Mouse (Mus musculus): Measurements from ENCODE around the gene Msi2. TPM values are rescaled to one million over a fixed set of nuclear protein-coding genes. Genes with fewer than 3 reads are reported as not detected.

Gene Msi2
- total and polyA plus RNA-seq, 3 experiments, result 36.5 to 197 (median 144) TPM

DNA sequence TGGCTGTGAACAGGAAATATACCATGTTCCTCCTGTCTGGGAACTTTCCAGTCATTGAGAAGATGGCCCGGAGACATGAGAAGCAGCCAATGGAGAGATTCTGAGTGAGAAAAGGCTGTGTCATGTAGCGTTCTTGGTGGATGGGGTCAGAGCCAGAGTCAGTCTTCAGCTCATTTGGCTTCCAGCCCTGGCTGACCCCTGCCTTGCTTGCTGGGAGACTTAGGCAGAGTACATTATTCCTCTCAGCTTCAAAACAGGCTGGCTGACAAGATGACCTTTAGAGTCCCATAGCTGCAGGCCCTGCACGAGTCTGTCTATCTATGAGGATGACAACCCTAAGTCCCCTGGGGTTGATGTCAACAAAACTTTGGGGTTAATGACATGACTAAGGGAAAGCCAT, 348.4 kb downstream of the Msi2 start:
- ATAC-seq (ENCODE audit: extremely low read depth, insufficient number of reproducible peaks, low FRiP score, poor library complexity, severe bottlenecking), result no peak
- Histone ChIP-seq H3K4me1 (ENCODE audit: insufficient read depth, low read depth, low read length) (peaks cover 8% of the 10 kb centered on the region; the same call in 1 of the 2 replicates), H3K9me3 (replicated peaks) (no peaks in the 10 kb centered on the region), H3K36me3 (replicated peaks) (peaks cover 86% of the 10 kb centered on the region), H3K4me3 (ENCODE audit: low read depth, low read length) (no peak overlapping the region), H3K27me3 (ENCODE audit: insufficient read depth, low read length) (no peaks in the 10 kb centered on the region)
- TF ChIP-seq GATA1 (IDR thresholded peaks at IDR 0.05; ENCODE audit: borderline replicate concordance, low read length) (no peak), POLR2AphosphoS5 (IDR thresholded peaks at IDR 0.05; ENCODE audit: insufficient replicate concordance, low read depth, low read length) (no peak), GATA2 (IDR thresholded peaks at IDR 0.05; ENCODE audit: borderline replicate concordance, low read depth, low read length) (no peak), CTCF (IDR thresholded peaks at IDR 0.05; ENCODE audit: low read depth, low read length) (no peak), TAL1 (conservative IDR thresholded peaks at IDR 0.05; ENCODE audit: low read depth, low read length) (no peak)
- no peak for DNase-seq (ENCODE audit: low spot score)

DNA sequence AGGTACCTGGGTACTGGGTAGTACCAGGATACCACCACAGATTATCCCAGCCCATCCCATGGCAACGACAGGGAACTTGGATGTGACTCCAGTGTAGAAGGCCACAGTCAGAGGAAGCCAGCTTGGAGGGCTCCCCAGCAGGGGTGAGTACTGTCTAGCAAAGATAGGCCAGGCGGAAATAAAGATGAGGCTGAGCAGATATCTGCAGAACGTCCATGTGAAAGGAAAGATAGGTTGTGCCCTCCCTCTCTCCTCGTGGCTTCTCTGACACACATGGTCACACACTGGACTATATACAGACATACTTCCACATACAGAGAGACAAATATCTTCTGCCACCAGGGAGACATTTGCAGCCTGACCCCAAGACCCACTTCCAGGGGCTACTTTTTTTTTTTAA, 350.8 kb downstream of the Msi2 start:
- TF ChIP-seq GATA1 (IDR thresholded peaks at IDR 0.05; ENCODE audit: borderline replicate concordance, low read length) (no peak), CTCF (IDR thresholded peaks at IDR 0.05; ENCODE audit: low read depth, low read length) (no peak), TAL1 (conservative IDR thresholded peaks at IDR 0.05; ENCODE audit: low read depth, low read length) (no peak)
- DNase-seq (ENCODE audit: low spot score) (no peak), ATAC-seq (ENCODE audit: extremely low read depth, insufficient number of reproducible peaks, low FRiP score, poor library complexity, severe bottlenecking) (peak; percentile 66)
- Histone ChIP-seq H3K4me3 (ENCODE audit: low read depth, low read length) (no peak overlapping the region), H3K27me3 (ENCODE audit: insufficient read depth, low read length) (no peaks in the 10 kb centered on the region), H3K36me3 (replicated peaks) (peaks cover 86% of the 10 kb centered on the region), H3K4me1 (ENCODE audit: insufficient read depth, low read depth, low read length) (peaks cover 8% of the 10 kb centered on the region; the same call in 1 of the 2 replicates), H3K9me3 (replicated peaks) (no peaks in the 10 kb centered on the region)

- Histone ChIP-seq H3K36me3 (replicated peaks) (peaks cover 91% of the 10 kb centered on the region), H3K4me3 (ENCODE audit: low read depth, low read length) (no peak overlapping the region), H3K4me1 (ENCODE audit: insufficient read depth, low read depth, low read length) (peaks cover 8% of the 10 kb centered on the region; the same call in 1 of the 2 replicates), H3K9me3 (replicated peaks) (no peaks in the 10 kb centered on the region), H3K27me3 (ENCODE audit: insufficient read depth, low read length) (no peaks in the 10 kb centered on the region)
- DNase-seq (ENCODE audit: low spot score), result no peak
- TF ChIP-seq GATA1 (IDR thresholded peaks at IDR 0.05; ENCODE audit: borderline replicate concordance, low read length), result no peak
- TF ChIP-seq CTCF (IDR thresholded peaks at IDR 0.05; ENCODE audit: low read depth, low read length), result no peak
- TF ChIP-seq GATA2 (IDR thresholded peaks at IDR 0.05; ENCODE audit: borderline replicate concordance, low read depth, low read length), result no peak
- no peak for TF ChIP-seq TAL1 (conservative IDR thresholded peaks at IDR 0.05; ENCODE audit: low read depth, low read length)
- no peak for TF ChIP-seq POLR2AphosphoS5 (IDR thresholded peaks at IDR 0.05; ENCODE audit: insufficient replicate concordance, low read depth, low read length)
- ATAC-seq (ENCODE audit: extremely low read depth, insufficient number of reproducible peaks, low FRiP score, poor library complexity, severe bottlenecking), result no peak
These were observed 352.3 kb downstream of the Msi2 start for GRCm38 (mm10) chr11:88365914-88366540.

DNA sequence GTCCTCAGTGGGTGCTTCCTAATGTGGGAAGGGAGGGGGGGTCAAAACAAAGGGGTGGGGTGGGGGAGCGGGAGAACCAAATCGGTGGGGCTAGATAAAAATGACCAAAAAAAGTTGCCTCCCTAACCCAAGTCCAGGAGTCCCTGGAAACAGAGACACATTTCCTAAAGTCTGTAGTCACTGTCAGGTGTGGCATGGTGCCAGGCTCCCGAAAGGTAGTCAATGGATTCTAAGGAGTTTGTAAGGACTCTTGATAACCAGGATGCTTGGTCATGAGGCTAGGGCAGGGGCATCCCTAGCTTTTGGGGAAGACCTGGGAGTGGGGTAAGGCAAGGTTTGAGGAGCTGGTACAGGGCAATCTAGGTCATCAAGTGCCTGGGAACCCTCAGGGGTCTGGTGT, 354.1 kb downstream of the Msi2 start:
- Histone ChIP-seq H3K4me3 (ENCODE audit: low read depth, low read length) (no peak overlapping the region), H3K36me3 (replicated peaks) (peaks cover 95% of the 10 kb centered on the region), H3K4me1 (ENCODE audit: insufficient read depth, low read depth, low read length) (peaks cover 8% of the 10 kb centered on the region; the same call in 1 of the 2 replicates), H3K9me3 (replicated peaks) (no peaks in the 10 kb centered on the region), H3K27me3 (ENCODE audit: insufficient read depth, low read length) (no peaks in the 10 kb centered on the region)
- TF ChIP-seq CTCF (IDR thresholded peaks at IDR 0.05; ENCODE audit: low read depth, low read length) (no peak), POLR2AphosphoS5 (IDR thresholded peaks at IDR 0.05; ENCODE audit: insufficient replicate concordance, low read depth, low read length) (no peak), GATA2 (IDR thresholded peaks at IDR 0.05; ENCODE audit: borderline replicate concordance, low read depth, low read length) (no peak), TAL1 (conservative IDR thresholded peaks at IDR 0.05; ENCODE audit: low read depth, low read length) (no peak), GATA1 (IDR thresholded peaks at IDR 0.05; ENCODE audit: borderline replicate concordance, low read length) (no peak)
- DNase-seq (ENCODE audit: low spot score), result no peak
- ATAC-seq (ENCODE audit: extremely low read depth, insufficient number of reproducible peaks, low FRiP score, poor library complexity, severe bottlenecking), result no peak

GRCm38 (mm10) chr11:88363481-88363880, 354.8 kb downstream of the Msi2 start:
- H3K4me1 ChIP-seq (ENCODE audit: insufficient read depth, low read depth, low read length), result peaks cover 2% of the 10 kb centered on the region; the same call in 1 of the 2 replicates

DNA sequence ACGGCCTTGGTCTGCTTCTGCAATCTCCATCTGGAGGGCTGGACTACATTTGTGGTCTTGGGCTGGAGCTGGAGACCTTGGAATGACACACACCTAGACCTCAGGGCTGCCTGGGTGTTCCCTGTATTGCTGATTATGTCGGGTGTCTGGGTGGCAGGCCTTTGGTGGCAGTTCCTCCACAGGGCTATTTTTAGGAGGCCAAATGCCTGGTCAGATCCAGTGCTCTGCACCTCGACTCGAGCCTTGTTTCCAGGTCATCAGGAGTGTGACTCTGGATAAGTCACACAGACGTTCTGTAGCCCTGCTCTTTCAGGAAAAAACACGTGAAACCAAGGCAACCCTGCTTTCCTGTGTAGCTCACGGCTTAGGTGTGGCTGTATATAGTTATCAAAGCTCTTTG, 358.6 kb downstream of the Msi2 start:
- no peaks in the 10 kb centered on the region for H3K9me3 ChIP-seq (replicated peaks)
- DNase-seq (ENCODE audit: low spot score), result no peak
- H3K4me3 ChIP-seq (ENCODE audit: low read depth, low read length), result no peak overlapping the region
- H3K4me1 ChIP-seq (ENCODE audit: insufficient read depth, low read depth, low read length), result no peaks in the 10 kb centered on the region
- ATAC-seq (ENCODE audit: extremely low read depth, insufficient number of reproducible peaks, low FRiP score, poor library complexity, severe bottlenecking), result no peak
- H3K27me3 ChIP-seq (ENCODE audit: insufficient read depth, low read length), result no peaks in the 10 kb centered on the region
- H3K36me3 ChIP-seq (replicated peaks), result peaks cover 98% of the 10 kb centered on the region
- no peak for TF ChIP-seq TAL1 (conservative IDR thresholded peaks at IDR 0.05; ENCODE audit: low read depth, low read length)
- TF ChIP-seq POLR2AphosphoS5 (IDR thresholded peaks at IDR 0.05; ENCODE audit: insufficient replicate concordance, low read depth, low read length), result no peak
- TF ChIP-seq CTCF (IDR thresholded peaks at IDR 0.05; ENCODE audit: low read depth, low read length), result no peak
- no peak for TF ChIP-seq GATA1 (IDR thresholded peaks at IDR 0.05; ENCODE audit: borderline replicate concordance, low read length)
- no peak for TF ChIP-seq GATA2 (IDR thresholded peaks at IDR 0.05; ENCODE audit: borderline replicate concordance, low read depth, low read length)

More at GRCm38 (mm10) chr11:88363481-88363880, 354.8 kb downstream of the Msi2 start:
- DNase-seq (ENCODE audit: low spot score), result no peak
- no peaks in the 10 kb centered on the region for H3K27me3 ChIP-seq (ENCODE audit: insufficient read depth, low read length)
- peaks cover 96% of the 10 kb centered on the region for H3K36me3 ChIP-seq (replicated peaks)
- no peak for ATAC-seq (ENCODE audit: extremely low read depth, insufficient number of reproducible peaks, low FRiP score, poor library complexity, severe bottlenecking)
- TF ChIP-seq GATA1 (IDR thresholded peaks at IDR 0.05; ENCODE audit: borderline replicate concordance, low read length) (no peak), POLR2AphosphoS5 (IDR thresholded peaks at IDR 0.05; ENCODE audit: insufficient replicate concordance, low read depth, low read length) (no peak), CTCF (IDR thresholded peaks at IDR 0.05; ENCODE audit: low read depth, low read length) (no peak), GATA2 (IDR thresholded peaks at IDR 0.05; ENCODE audit: borderline replicate concordance, low read depth, low read length) (no peak), TAL1 (conservative IDR thresholded peaks at IDR 0.05; ENCODE audit: low read depth, low read length) (no peak)
- no peaks in the 10 kb centered on the region for H3K9me3 ChIP-seq (replicated peaks)
- no peak overlapping the region for H3K4me3 ChIP-seq (ENCODE audit: low read depth, low read length)
